Mouse (Mus musculus): ENCODE results near the gene Zfp935. TPM values are rescaled to one million over a fixed set of nuclear protein-coding genes. Genes with fewer than 3 reads are reported as not detected.

The Zfp935 gene
- polyA plus RNA-seq, 1 experiment from 2014 or later = not detected

Small RNAs within 50 kb of the gene (microRNA-seq; reads per million reads assigned to microRNA genes)
- gene Gm22256 = not detected

Other genes with a start within 250 kb of the Zfp935 start
- 3.9 and 4.1 TPM in 2 replicates for gene Gm3604, start 175.3 kb downstream of the Zfp935 start, polyA plus RNA-seq (2015; fragmentation: Nextera tagmentation; extraction: Ambion mirVana)
- 11.3 and 11.8 TPM in 2 replicates for gene Gm49359, start 91.7 kb downstream of the Zfp935 start, polyA plus RNA-seq (2015; fragmentation: Nextera tagmentation; extraction: Ambion mirVana)
- gene Zfp934, start 12.7 kb upstream of the Zfp935 start, polyA plus RNA-seq (2015; fragmentation: Nextera tagmentation; extraction: Ambion mirVana) = 13.4 and 14.8 TPM in 2 replicates
- gene 6720489N17Rik, start 65.7 kb upstream of the Zfp935 start, polyA plus RNA-seq (2015; fragmentation: Nextera tagmentation; extraction: Ambion mirVana) = 10.1 and 10.3 TPM in 2 replicates
- gene Platr25, start 202.2 kb upstream of the Zfp935 start, polyA plus RNA-seq (2015; fragmentation: Nextera tagmentation; extraction: Ambion mirVana) = 23.5 and 24.3 TPM in 2 replicates
- 10.1 and 10.4 TPM in 2 replicates for gene Gm5141, start 227.3 kb upstream of the Zfp935 start, polyA plus RNA-seq (2015; fragmentation: Nextera tagmentation; extraction: Ambion mirVana)

All from stomach, embryonic 16.5 days (tissue).